Mouse (Mus musculus) neutrophil, adult 5-6 weeks (primary cell): ENCODE data around the gene Rhbdl2. TPM values are rescaled to one million over a fixed set of nuclear protein-coding genes. Genes with fewer than 3 reads are reported as not detected.
A peak's percentile ranks its signal among the peaks of the same experiment; 100 is the strongest.

Experiments used
- ATAC-seq: fragments of 151-379, 151-347 bp; 2 replicates; pipeline ENCODE4 v1.8.0; 2017; ENCODE audit warnings: mild to moderate bottlenecking, moderate TSS enrichment; ENCODE audit not compliant: insufficient number of reproducible peaks, poor library complexity, low FRiP score, severe bottlenecking; ENCODE audit errors: extremely low read depth
- total RNA-seq: library from RNA; stranded (forward); fragments of 200-1000 nt; gene quantifications from 2 replicates; pipeline ENCODE4 v1.2.3, GENCODE M21; 2017

Rhbdl2 gene
- total RNA-seq: 0.74 TPM in 1 of 2 replicates, not detected in the other

DNA sequence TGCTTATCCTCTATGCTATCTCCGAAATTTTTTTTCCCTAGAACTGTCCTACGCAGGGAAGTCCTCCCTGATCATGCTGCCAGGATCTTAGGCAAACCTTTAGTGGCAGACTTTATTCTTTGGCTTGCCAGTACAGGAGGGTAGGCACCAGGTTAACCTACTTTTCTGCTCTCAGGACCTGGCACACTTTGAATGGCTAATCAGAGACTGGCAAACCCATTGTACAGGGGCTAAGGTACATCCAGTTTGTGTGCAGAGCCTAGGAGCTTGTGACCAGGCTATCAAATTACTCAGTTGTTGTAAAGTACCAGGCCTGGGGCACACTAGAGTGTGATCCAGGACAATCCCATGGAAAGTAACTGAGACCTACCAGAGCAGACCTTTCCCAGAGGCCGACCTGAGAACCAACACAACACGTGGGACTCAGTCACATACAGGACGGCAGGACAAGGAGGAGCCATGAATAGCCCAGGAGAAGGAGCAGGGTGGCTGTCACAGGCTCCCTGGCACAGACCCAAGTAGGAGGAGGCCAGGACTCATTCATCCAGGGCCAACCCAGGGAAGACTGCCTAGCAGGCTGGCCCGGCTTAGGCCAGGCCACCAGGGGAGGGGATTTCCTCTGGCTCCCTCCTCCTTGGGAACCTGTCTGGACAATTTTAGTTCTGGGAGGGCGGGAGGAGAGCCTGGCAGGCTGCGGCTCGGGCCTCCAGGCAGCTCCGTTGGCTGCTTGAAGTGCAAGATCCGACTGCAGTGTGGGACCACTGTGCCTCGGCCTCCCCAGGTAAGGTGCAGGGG is at the start of gene Rhbdl2:
TSS of gene Rhbdl2 (plus strand) at position 684 of the 795 bp plus-strand sequence.
- ATAC-seq: no peak

DNA sequence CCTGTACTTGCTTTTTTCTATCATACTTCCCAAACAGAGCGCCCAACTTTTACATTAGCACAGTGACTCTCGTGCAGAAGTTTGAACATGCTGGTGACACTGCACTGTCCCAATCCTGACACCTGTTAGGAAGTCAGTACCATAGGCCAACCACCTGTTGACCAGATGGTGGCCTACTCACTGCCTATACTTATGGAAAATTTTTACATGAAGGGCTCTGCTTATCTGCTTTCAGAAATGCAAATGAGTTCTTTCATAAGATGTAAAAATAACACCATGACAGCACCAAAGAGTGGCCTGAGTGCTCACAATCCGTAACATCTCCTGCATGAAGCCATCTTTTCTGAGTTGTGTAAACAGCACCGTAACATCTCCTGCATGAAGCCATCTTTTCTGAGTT is 49.0 kb upstream of the Rhbdl2 start:
- no peak for ATAC-seq

DNA sequence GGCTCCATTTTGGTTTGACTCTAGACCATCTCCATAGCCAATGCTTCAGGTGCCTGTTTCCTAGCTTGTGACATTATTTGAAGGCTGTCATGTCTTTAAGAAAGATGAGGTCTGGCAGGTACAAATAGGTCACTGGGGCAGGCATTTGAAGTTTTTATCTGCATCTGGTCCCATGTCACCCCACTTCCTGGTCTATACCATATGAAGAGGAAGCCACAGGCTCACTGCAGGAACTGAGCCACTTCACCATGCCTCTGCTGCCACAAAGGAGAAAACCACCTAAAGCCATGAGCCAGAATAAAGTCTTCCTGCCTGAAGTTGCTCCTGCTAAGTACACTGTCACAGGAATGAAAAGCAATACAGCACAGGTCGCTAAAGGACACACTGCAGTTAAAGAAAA is 44.8 kb upstream of the Rhbdl2 start:
- ATAC-seq: no peak

DNA sequence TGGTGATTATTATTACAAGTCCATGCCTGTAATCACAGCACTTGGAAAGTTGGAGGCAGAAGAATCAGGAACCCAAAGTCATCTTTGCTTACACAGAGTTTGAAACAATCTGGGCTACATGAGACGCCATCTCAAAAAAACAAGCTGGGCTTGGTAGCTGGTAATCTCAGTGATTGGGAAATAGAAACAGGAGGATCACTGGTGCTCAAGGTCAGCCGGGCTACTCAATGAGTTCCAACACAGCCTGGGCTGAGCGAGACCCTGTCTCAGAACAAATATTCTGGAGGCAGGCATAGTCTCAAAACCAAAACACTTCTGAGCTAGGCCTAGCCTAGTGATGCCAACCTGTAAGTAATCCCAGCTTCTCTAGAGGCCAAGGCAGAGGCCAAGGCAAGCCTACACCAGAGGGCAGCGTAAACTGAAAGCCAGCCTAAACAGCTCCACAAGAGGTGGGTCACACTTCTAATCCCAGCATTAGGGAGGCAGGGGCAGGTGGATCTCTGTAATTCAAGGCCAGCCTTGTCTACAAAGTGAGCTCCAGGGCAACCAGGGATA is 42.4 kb upstream of the Rhbdl2 start:
- no peak for ATAC-seq

DNA sequence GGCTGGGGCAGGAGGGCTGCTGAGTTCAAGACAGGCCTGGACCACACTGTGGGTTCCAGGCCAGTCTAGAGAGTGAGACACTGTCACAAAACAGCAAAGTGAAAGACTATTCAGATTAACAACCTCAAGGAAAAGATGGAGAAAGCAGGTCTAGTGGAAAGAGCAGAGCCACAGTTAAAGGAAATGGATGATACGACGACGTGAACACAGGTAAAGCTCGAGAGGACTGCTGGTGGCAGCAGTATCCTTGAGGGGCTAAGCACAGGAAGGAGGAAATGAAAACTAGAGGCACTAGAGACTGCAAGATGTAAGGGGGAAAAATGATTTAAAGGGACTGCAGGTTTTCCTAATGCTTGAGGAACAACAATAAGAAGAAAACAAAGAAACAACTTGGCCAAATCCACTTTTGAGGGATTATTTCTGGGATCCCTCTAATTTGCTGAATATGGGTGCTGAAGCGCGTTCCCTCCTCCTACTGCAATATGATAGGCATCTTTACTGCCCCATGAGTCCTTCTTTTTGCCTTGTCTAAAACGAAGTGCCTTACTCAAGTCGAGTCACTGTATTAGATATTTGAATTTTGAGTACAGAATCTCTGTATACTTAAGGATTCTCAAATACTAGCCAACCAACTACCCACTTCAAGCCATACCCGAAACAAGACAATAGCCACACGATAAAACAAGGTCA is 38.8 kb upstream of the Rhbdl2 start:
- no peak for ATAC-seq

DNA sequence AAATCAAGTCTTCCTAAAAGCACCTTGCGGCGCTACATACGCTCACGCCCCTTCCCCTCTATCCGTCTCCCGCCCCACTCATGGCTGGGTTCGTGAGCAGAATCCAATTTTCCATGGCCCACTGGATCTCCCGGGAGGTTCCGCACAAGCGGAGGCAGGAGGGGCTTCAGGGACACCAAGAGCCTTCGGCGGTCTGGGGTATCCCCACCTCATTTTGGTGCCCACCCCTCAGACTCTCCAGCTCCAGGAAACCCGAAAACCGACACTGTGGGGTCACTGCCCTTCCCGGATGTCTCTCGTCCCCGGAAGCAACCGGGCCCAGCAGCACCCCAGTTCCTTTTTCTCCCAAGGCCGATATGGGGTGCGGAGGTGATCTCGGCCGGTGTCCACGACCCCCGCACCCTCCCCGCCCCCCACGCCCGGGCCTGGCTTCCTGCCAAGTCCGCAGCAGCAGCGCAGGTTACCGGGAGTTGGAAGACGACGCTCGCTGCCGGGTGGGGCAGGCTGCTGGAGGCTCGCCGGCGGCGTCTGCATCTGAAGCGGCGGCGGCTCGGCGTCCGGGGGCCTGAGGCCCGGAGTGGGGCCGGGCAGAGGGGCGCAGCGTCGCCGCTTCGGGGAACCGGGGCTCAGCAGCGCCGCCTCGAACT is 38.1 kb upstream of the Rhbdl2 start:
- ATAC-seq: no peak

DNA sequence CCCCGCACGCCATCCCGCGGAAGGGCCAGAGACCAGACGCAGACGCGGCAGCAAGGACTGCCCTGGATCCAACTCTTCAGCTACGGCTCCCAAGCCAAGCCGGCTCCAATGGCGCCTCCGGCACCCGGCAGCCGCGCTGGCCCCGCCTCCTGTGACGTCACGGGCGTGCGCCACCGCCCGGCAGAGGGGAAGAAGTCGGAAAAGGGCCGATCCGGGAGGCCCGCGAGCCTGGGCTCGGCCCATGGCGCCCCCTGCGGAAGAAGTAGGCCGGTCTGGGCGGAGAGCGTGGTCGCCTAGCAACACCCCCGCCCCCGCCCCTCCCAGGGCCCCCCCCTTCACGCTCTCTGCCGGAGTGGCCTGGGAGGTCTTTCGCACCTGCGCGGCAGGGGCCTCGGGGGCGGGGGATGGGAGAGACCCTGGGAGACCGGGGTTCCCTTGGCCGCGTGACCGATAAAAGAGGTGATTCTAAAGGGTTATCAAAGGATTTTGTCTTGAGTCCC is 37.5 kb upstream of the Rhbdl2 start, which contains the start of gene Akirin1:
TSS of gene Akirin1 (minus strand) at position 194 of the 500 bp plus-strand sequence.
- ATAC-seq: peak; percentile 95

DNA sequence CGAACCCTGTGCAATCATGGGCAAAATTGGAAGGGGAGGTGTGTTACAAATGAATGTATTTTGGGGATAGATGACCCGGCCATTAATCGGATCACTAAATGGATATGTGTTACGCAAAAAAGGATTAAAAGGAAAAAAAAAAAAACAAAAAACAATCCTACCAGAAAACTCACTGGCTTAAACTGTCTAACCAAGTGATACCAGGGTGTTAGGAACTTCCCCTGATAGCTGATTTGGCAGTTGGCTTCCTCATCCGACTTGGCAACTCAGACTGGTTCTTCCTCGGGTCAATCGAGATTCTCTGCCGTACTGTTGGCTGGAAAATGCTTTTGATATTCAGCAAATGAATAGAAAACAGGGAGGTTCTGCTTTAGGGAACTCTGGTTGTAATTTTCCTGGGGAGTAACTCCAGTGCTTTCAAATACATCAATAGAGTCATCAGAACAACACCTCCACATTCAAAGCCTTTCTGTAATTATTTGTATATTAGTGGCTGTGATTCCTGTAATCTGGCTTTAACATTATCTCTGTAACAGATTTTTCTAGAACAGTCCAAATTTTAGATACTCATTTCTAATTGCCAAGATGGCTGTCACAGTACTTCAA is 36.9 kb upstream of the Rhbdl2 start:
- ATAC-seq: no peak

DNA sequence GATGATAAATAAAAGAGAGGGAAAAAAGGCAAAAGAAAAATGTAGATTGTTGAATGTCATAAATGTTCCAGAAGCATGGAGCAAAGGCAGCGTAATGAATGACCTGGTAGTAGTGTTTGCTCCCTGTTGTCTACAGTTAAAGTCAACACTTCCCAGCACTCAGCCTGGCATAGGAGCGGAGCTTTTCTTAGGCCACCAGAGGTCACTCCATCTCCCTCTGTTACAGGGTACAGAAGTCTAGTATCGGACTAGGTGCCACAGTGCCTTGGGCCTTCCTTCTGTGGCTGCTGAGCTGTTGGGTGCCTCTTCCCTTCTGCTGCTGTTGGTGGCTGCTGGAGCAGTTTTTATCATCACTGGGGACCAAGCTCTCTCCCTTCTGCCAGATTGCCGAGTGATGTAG is 29.4 kb upstream of the Rhbdl2 start:
- ATAC-seq: 0 out of 2 replicates have a peak, but pooled peaks have one; percentile 33

DNA sequence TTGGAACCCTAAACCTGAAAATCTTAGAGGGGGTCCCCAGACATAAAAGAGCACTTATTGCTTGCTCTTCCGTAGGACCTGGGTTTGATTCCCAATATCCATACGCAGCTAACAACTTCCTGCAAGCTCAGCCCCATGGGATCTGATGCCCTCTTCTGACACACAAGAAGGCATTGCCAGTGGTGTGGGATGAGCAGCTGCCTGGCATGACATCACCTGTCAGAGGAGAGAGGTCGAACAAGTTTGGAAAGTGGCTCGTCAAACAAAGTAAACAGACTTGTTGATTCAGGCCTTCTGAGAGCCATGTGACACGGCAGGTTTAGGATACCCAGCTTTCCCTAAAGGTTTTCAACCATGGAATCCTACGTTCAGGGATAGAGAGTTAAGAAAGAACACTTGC is 22.6 kb upstream of the Rhbdl2 start:
- no peak for ATAC-seq

DNA sequence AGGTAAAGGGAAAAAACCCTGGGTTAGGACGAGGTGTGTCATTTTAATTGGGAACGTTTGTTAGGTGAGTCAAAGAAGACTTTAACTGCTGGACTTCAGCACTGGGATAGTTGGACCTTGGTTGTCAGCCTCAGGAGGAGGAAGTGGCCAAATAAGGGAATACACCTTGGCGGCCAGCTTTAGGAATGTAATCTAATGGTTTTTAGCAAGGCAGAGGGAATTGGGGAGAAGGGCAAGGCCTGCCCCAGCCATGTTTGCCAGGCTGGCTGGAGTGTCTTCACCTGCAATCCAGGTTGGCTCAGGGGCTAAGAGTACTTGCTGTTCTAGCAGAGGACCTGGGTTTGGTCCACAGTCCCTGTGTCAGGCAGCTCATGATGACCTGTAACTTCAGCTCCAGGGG is 19.9 kb upstream of the Rhbdl2 start:
- ATAC-seq: no peak

DNA sequence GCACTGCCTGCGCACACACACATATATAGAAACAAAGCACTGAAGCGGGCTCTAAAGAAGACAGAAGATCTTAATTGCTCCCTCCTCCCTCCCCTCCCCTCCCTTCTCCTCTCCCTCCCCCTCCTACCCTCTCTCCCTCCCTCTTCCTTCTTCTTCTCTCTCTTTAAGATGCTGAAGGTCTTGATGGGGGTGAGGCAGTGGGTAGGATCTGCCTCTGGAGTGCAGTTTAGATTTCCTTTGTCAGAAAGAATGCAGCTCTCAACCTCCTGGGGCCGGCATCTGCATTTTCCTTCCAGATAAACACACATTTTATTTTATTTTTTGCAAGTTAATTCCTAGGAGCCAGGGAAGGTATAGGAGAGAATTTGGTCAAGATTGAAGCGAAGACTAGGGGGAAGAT is 19.4 kb upstream of the Rhbdl2 start:
- ATAC-seq: no peak

DNA sequence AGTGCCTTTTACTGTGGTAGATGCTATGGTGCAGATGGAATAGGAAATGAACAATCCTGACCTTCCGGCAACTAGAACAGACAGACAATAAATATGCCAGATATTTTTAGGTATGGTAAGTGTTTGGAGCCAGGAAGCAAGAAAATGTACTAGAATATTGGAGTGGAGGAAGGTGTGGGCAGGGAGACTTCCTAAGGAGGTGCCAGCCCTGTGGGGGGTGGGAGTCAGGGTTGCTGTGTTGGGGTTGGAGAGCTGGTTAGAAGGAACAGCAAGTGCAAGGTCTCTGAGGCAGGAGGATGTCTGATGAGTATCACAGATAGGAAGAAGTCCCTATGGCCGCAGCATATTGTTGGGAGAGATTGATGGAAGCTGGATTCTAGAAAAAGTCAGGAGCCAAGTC is 5.0 kb downstream of the Rhbdl2 start:
- no peak for ATAC-seq

DNA sequence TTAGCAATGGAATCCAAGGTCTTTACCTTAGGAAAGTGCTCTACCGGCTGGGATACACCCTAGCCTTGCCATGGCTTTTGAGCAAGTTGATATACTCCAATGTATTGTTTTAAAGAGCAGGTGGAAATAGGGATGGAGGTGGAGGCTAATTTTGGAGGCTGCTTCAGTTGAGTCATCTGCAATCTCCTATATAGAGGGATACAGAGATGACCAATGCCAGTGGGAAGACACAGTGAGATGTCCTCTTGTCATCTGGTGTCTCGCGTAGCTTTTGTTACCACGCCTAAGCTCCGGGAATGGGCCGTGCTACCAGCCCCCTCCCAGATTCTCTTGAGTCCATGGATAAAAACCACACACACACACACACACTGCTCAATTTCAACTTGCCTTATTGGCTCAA is 5.5 kb downstream of the Rhbdl2 start:
- no peak for ATAC-seq

DNA sequence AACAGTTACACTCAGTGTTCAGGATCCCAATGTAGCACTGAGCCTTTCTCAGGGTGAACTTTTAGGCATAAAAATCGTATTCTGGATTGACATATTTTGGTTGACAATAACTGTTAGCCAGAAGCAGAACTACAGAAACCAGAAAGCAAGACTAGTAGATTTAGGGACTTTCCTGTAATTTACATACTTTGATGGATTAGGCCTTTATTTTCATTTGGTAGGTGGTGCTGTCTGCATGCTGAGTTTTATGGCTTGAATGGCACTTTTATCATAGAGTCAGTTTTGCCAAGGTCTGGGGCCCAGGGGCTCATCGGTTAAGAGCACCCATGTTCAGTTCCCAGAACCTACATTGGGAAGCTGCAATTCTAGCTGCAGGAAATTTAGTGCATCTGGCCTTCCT is 7.4 kb downstream of the Rhbdl2 start:
- peak; percentile 51; the same call in 1 of the 2 replicates for ATAC-seq

DNA sequence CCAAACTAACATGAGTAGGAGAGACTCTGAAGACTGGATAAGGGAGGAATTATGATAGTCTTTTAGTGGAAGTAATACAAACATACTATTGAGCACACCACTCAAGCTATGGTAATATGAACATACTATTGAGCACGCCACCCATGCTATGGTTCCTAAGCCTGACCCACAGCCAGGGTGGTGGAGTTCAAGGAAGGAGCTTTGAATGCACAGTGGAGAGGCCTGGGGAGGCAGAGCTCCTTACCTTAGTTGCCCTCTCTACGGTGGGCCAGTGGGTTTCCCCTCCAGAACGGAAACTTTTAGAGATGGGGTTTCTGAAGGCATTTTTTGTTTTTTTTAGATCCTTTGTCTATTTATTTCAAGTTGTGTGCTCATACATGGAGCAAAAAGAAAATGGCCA is 9.7 kb downstream of the Rhbdl2 start:
- ATAC-seq: no peak

DNA sequence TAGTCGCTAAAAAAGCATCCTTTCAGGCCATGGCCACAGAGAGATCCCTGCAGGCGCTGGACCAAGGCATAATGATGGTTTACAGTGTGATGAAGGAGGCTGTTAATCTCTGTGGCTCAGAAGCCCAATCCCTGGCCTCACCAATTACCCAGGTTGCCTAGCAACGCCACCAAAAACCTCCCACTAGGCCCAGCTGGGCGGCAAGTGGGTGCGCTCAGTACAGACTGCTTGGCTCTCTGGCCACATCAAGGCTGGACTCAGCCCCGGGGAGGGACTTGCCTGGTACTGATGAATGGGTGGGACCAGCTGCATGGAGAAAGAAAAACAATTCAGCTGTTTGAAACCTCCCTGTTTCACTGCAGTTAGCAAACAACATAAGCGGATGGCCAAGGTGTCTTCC is 10.2 kb downstream of the Rhbdl2 start:
- no peak for ATAC-seq

DNA sequence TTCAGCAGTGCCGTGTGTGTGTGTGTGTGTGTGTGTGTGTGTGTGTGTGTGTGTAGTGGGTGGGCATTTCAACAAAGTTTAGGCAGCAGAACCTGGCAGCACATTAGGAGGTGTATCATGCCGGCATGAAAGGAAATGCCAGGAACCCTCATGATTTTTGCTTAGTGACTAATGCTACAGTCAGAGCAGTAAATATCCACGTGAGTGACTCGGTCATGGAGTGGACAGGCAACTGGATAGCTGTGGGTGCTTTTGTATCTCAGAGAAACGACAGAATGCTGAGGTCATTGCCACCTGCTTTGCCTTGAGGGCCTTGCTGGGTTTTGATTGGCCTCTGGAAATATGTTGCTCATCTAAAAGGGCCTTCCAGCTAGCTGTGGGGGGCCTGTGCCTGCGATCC is 16.0 kb downstream of the Rhbdl2 start:
- no peak for ATAC-seq

DNA sequence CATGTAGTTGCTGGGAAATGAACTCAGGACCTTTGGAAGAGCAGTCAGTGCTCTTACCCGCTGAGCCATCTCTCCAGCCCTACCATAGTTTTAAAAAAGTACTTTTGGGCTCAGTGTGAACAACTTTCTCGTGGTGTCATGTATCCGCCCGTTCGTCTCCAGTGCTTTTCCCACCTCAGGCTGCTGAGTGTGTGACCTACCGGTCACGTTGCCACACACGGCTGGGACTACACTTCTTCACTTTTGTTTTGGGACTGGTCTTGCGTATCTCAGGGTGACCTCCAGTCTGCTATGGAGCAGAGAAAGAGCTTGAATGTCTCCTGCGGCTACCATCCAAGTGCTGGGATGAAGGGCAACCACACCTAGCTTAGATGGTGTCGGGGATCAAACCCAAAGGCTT is 20.6 kb downstream of the Rhbdl2 start:
- ATAC-seq: no peak
